Mouse (Mus musculus): ENCODE data around the gene Atp6v0a2.

DNA sequence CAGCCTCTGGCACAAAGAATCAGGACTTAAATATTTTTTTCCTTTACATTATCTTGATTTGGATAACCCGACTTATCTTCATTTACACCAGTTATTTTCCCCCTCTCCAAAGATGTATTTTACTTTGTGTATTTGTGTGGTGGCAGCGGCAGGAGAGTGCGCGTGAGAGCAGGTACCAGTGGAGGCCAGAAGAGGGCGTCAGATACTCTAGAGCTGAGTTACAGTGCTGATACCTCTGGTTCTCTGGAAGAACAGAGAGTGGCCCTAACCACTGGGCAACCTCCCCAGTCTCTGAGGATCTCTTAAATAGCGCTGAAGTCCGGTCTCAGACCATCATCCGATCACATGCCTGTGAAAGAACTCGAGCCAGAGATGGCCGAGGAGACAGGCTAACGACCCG lies 105.6 kb downstream of the Atp6v0a2 start:
- no peak for TF ChIP-seq EP300 (IDR thresholded peaks at IDR 0.05)
- peak; percentile 9; the same call in 1 of the 2 replicates for TF ChIP-seq CTCF (IDR thresholded peaks at IDR 0.05)

Measured in lung, postnatal 0 days (tissue).